Mouse (Mus musculus) limb, embryonic 14.5 days (tissue): ENCODE results near the gene Gm17374. TPM values are rescaled to one million over a fixed set of nuclear protein-coding genes. Genes with fewer than 3 reads are reported as not detected.

ENCODE experiments used
- ATAC-seq: fragments of 200-750 bp; cut with Nextera tagmentation; 2 replicates; pipeline ENCODE4 v1.8.0; 2017; ENCODE audit warnings: low read depth, moderate number of reproducible peaks, moderate TSS enrichment; ENCODE audit not compliant: low FRiP score
- DNase-seq: peaks from one replicate; pipeline ENCODE4 v3.0.0-alpha.2; 2015; ENCODE audit warnings: low spot score
- H3K27ac ChIP-seq: fragments of 300-500 bp; sonication (generic); replicated peaks from 2 replicates; pipeline ENCODE4 v1.5.1; 2014; ENCODE audit warnings: low read depth, mild to moderate bottlenecking, low read length, moderate library complexity, mixed read lengths
- H3K27me3 ChIP-seq: fragments of 300-500 bp; sonication (generic); 2 replicates; pipeline ENCODE4 v1.6.1; 2014; ENCODE audit warnings: low read length, mixed read lengths; ENCODE audit not compliant: control insufficient read depth, insufficient read depth
- H3K36me3 ChIP-seq: fragments of 300-500 bp; sonication (generic); 2 replicates; pipeline ENCODE4 v1.6.1; 2014; ENCODE audit warnings: mild to moderate bottlenecking, low read length, moderate library complexity, mixed read lengths; ENCODE audit not compliant: control insufficient read depth, insufficient read depth
- H3K4me1 ChIP-seq: fragments of 300-500 bp; sonication (generic); 2 replicates; pipeline ENCODE4 v1.6.1; 2014; ENCODE audit warnings: antibody characterized with exemption, low read length, mixed read lengths; ENCODE audit not compliant: control insufficient read depth, insufficient read depth
- H3K4me2 ChIP-seq: fragments of 300-500 bp; sonication (generic); replicated peaks from 2 replicates; pipeline ENCODE4 v1.6.1; 2014; ENCODE audit warnings: low read depth, mild to moderate bottlenecking, low read length, moderate library complexity; ENCODE audit not compliant: severe bottlenecking
- H3K4me3 ChIP-seq: fragments of 300-500 bp; sonication (generic); replicated peaks from 2 replicates; pipeline ENCODE4 v1.5.1; 2014; ENCODE audit warnings: low read length
- H3K9ac ChIP-seq: fragments of 300-500 bp; sonication (generic); 2 replicates; pipeline ENCODE4 v1.6.1; 2014; ENCODE audit warnings: mild to moderate bottlenecking, low read depth, low read length, moderate library complexity; ENCODE audit not compliant: severe bottlenecking
- H3K9me3 ChIP-seq: fragments of 300-500 bp; sonication (generic); 2 replicates; pipeline ENCODE4 v1.6.1; 2016; ENCODE audit warnings: low read length; ENCODE audit not compliant: control insufficient read depth
- POLR2A ChIP-seq: fragments of 200-500 bp; IDR thresholded peaks from 2 replicates; pipeline ENCODE4 v1.8.0; 2012; ENCODE audit warnings: inconsistent platforms, mild to moderate bottlenecking, moderate library complexity, borderline replicate concordance; ENCODE audit not compliant: insufficient read depth, insufficient read length; ENCODE audit errors: extremely low read depth
- WGBS: fragments of 180-500 bp; shearing (Covaris S2); extraction: QIAGEN DNeasy Blood & Tissue Kit; methylation state at CpG from one replicate; pipeline ENCODE4 v1.1.7; 2014; 5-methylcytosine and 5-hydroxymethylcytosine counted together
- polyA plus RNA-seq, 2 experiments: library from polyadenylated mRNA; depleted of rRNA in 1 of 2; stranded (reverse) in 1 of 2; unstranded in 1 of 2; fragments of >200 nt; fragmentation: Nextera tagmentation in 1 of 2; extraction: Ambion mirVana in 1 of 2; gene quantifications; 2 replicates each; pipeline versions ENCODE4 v1.2.1 to v1.2.3; 2012 to 2014

The Gm17374 gene
- polyA plus RNA-seq, 2 experiments, result not detected

- H3K36me3 ChIP-seq, result peaks cover 49% of the 10 kb centered on the region
Measured at GRCm38 (mm10) chr2:140200713-140201112, 48.9 kb downstream of the Gm17374 start.

GRCm38 (mm10) chr2:140202573-140202972 lies 50.7 kb downstream of the Gm17374 start:
- no peak overlapping the region for H3K9ac ChIP-seq
- no peak overlapping the region for H3K27ac ChIP-seq
- TF ChIP-seq POLR2A, result no peak
- H3K4me1 ChIP-seq, result no peaks in the 10 kb centered on the region
- ATAC-seq (no peak), DNase-seq (no peak)
- H3K9me3 ChIP-seq, result no peaks in the 10 kb centered on the region
- H3K4me3 ChIP-seq, result no peak overlapping the region
- peaks cover 49% of the 10 kb centered on the region for H3K36me3 ChIP-seq
- H3K27me3 ChIP-seq, result no peaks in the 10 kb centered on the region
- no peak overlapping the region for H3K4me2 ChIP-seq
- WGBS, result 93% methylated on average over 5 of the region's 5 CpGs

More at GRCm38 (mm10) chr2:140200713-140201112, 48.9 kb downstream of the Gm17374 start:
- no peaks in the 10 kb centered on the region for H3K9me3 ChIP-seq
- no peaks in the 10 kb centered on the region for H3K27me3 ChIP-seq
- no peak for TF ChIP-seq POLR2A
- H3K4me2 ChIP-seq, result no peak overlapping the region
- no peak overlapping the region for H3K27ac ChIP-seq
- ATAC-seq, result no peak
- DNase-seq, result no peak
- no peak overlapping the region for H3K4me3 ChIP-seq
- no peak overlapping the region for H3K9ac ChIP-seq
- H3K4me1 ChIP-seq, result no peaks in the 10 kb centered on the region
- WGBS, result 66% methylated on average over 2 of the region's 2 CpGs

Other genes with a start within 250 kb of the Gm17374 start
- gene Tasp1, start 85.2 kb upstream of the Gm17374 start, polyA plus RNA-seq (2012; rRNA removed), result 10.5 and 11.6 TPM in 2 replicates
- gene Tasp1, start 85.2 kb upstream of the Gm17374 start, polyA plus RNA-seq (2014; fragmentation: Nextera tagmentation; extraction: Ambion mirVana), result 21.0 and 23.3 TPM in 2 replicates
- gene Esf1, start 18.5 kb downstream of the Gm17374 start, polyA plus RNA-seq (2012; rRNA removed), result 10.3 and 12.9 TPM in 2 replicates
- gene Esf1, start 18.5 kb downstream of the Gm17374 start, polyA plus RNA-seq (2014; fragmentation: Nextera tagmentation; extraction: Ambion mirVana), result 20.3 and 20.5 TPM in 2 replicates
- 13.3 and 18.9 TPM in 2 replicates for gene Ndufaf5, start 18.6 kb downstream of the Gm17374 start, polyA plus RNA-seq (2012; rRNA removed)
- gene Ndufaf5, start 18.6 kb downstream of the Gm17374 start, polyA plus RNA-seq (2014; fragmentation: Nextera tagmentation; extraction: Ambion mirVana), result 26.5 and 26.9 TPM in 2 replicates
- not detected in 2 replicates for gene Sel1l2, start 237.7 kb downstream of the Gm17374 start, polyA plus RNA-seq (2012; rRNA removed)
- gene Sel1l2, start 237.7 kb downstream of the Gm17374 start, polyA plus RNA-seq (2014; fragmentation: Nextera tagmentation; extraction: Ambion mirVana), result not detected in 2 replicates
- gene Macrod2, start 243.3 kb downstream of the Gm17374 start, polyA plus RNA-seq (2012; rRNA removed), result 5.4 and 8.5 TPM in 2 replicates
- gene Macrod2, start 243.3 kb downstream of the Gm17374 start, polyA plus RNA-seq (2014; fragmentation: Nextera tagmentation; extraction: Ambion mirVana), result 24.5 and 28.9 TPM in 2 replicates